Mouse (Mus musculus) myocyte (in vitro differentiated cells): ENCODE data around the gene Bco2.

Source experiments
- CEBPB ChIP-seq: IDR thresholded peaks from 2 replicates; pipeline ENCODE4 v1.6.1; 2011; ENCODE audit warnings: mild to moderate bottlenecking, moderate library complexity; ENCODE audit not compliant: poor library complexity, insufficient read depth, severe bottlenecking
- MAX ChIP-seq: IDR thresholded peaks from one replicate; pipeline ENCODE4 v1.6.1; 2011; ENCODE audit warnings: low read depth, mild to moderate bottlenecking, control low read depth
- MYOG ChIP-seq, 3 experiments: IDR thresholded peaks; one replicate each; pipeline ENCODE4 v1.6.1; 2011; ENCODE audit warnings: control low read depth in 2 of 3, low read depth in 2 of 3, mild to moderate bottlenecking in 2 of 3; ENCODE audit not compliant: insufficient read length in 2 of 3, control insufficient read depth in 1 of 3, insufficient read depth in 1 of 3
- POLR2A ChIP-seq: IDR thresholded peaks from one replicate; pipeline ENCODE4 v1.6.1; 2011; ENCODE audit warnings: low read depth, mild to moderate bottlenecking, control low read depth, moderate library complexity; ENCODE audit not compliant: insufficient read length
- POLR2AphosphoS2 ChIP-seq: IDR thresholded peaks from one replicate; pipeline ENCODE4 v1.6.1; 2011; ENCODE audit warnings: low read depth, control low read depth; ENCODE audit not compliant: insufficient read length
- SRF ChIP-seq: IDR thresholded peaks from one replicate; pipeline ENCODE4 v1.6.1; 2011; ENCODE audit warnings: low read depth; ENCODE audit not compliant: control insufficient read depth, insufficient read length
- TCF12 ChIP-seq: IDR thresholded peaks from one replicate; pipeline ENCODE4 v1.6.1; 2011; ENCODE audit warnings: mild to moderate bottlenecking, control low read depth; ENCODE audit not compliant: poor library complexity, insufficient read depth, severe bottlenecking

DNA sequence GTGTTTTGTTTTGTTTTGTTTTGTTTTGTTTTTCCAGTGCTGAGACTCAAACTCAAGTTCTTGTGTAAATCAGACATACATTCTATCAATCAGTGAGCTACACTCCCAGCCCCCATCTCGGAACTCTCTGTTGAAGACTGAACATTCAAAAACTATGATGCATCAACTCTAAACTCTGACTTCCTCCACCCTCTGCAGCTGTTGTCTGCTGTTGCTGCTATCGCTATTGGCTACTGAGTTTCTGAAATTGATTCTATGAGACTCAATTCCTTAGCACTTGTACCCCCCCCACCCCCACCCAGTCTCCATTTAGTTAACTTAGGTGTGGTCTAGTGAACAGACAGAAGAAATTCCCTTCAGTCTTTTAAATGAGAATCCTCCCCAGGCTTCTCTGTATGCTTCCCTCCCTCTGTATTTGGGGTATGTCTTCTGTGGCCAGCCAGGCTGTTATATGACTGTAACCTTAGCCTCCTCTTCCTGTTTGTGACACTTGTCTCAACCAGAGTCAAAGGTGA lies 63.4 kb downstream of the Bco2 start:
- TF ChIP-seq TCF12 (peak; percentile 28), MYOG (IDR thresholded peaks at IDR 0.05; ENCODE audit: control insufficient read depth in 1 of 3, insufficient read depth in 1 of 3, insufficient read length in 2 of 3, low read depth in 2 of 3) (peak in 1 of 3 experiments; percentile 74), POLR2AphosphoS2 (no peak), CEBPB (no peak), MAX (no peak), POLR2A (no peak), SRF (no peak)
